Mouse (Mus musculus) ES-E14 (cell line): ENCODE results near the gene Gm3020. TPM values are rescaled to one million over a fixed set of nuclear protein-coding genes. Genes with fewer than 3 reads are reported as not detected.
"Not testable (repeated sequence)": the region's sequence is repeated elsewhere in the genome, so short reads cannot be mapped to it uniquely, and the experiment has no call there.

Experiments used
- DNase-seq: peaks from one replicate; pipeline ENCODE4 v3.0.0-alpha.2; 2013; ENCODE audit warnings: low read depth, low spot score
- H3K27ac ChIP-seq: 2 replicates; pipeline ENCODE4 v1.5.1; 2012; ENCODE audit warnings: low read depth, mild to moderate bottlenecking, low read length, moderate library complexity, mixed read lengths; ENCODE audit not compliant: poor library complexity, insufficient read depth, severe bottlenecking
- H3K36me3 ChIP-seq: 2 replicates; pipeline ENCODE4 v1.6.1; 2012; ENCODE audit warnings: mild to moderate bottlenecking, low read length, moderate library complexity, mixed read lengths; ENCODE audit not compliant: control insufficient read depth, poor library complexity, insufficient read depth, severe bottlenecking
- H3K4me1 ChIP-seq, 2 experiments: fragments of 150-350 bp in 1 of 2; sonication (generic) in 1 of 2; 2 replicates each; pipeline ENCODE4 v1.6.1; 2012; ENCODE audit warnings: low read length in 2 of 2, mild to moderate bottlenecking in 1 of 2, mixed read lengths in 1 of 2; ENCODE audit not compliant: control insufficient read depth in 2 of 2, insufficient read depth in 2 of 2, poor library complexity in 1 of 2
- H3K4me3 ChIP-seq, 2 experiments: fragments of 150-350 bp in 1 of 2; sonication (generic) in 1 of 2; 2 replicates each; pipeline ENCODE4 v1.5.1; 2012; ENCODE audit warnings: low read length in 2 of 2, low read depth in 1 of 2, mild to moderate bottlenecking in 1 of 2, mixed read lengths in 1 of 2; ENCODE audit not compliant: insufficient read depth in 1 of 2, poor library complexity in 1 of 2, severe bottlenecking in 1 of 2
- H3K9ac ChIP-seq: 2 replicates; pipeline ENCODE4 v1.6.1; 2012; ENCODE audit warnings: low read depth, mild to moderate bottlenecking, low read length, mixed read lengths; ENCODE audit not compliant: poor library complexity, insufficient read depth, severe bottlenecking
- H3K9me3 ChIP-seq: fragments of 150-350 bp; sonication (generic); 2 replicates; pipeline ENCODE4 v1.6.1; 2012; ENCODE audit warnings: low read depth, mild to moderate bottlenecking, low read length; ENCODE audit not compliant: control insufficient read depth, insufficient read depth
- in situ Hi-C, 2 experiments: fragments of 600-800 bp; cut with MboI; formaldehyde crosslinking; loops; one replicate each; pipeline ENCODE4 v1.15.1; 2025; ENCODE audit warnings: low sequenced_read_pairs in 2 of 2, inconsistent platforms in 1 of 2; ENCODE audit not compliant: unreplicated experiment in 2 of 2
- total RNA-seq: library from RNA; depleted of rRNA; stranded (reverse); fragments of 300-350 nt; gene quantifications from 2 replicates; pipeline ENCODE4 v1.2.3, GENCODE M21; 2012; rRNA removed

Gene Gm3020
- 2.5 and 5.3 TPM in 2 replicates for total RNA-seq

DNA sequence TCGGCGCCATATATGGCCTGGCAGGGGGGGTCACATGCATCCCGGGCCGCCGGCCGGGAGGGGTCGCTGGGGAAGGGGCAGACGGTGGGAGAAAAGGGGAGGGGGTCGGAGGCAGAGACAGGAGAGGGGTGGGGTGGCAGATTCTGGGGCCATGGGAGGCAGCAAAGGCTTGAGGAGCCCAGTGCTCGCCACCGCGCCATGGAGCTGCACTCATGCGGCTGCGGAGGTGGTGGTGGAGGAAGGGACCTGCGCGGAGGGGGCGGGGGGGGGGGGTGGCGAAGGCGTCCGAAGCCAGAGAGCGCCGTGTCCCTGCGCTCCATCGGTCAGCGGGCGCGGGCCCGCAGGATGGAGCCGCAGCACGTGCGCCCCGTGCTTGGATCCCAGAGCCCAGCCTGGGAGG is at the start of gene Gm3020:
Gene Gm3020, plus strand, starts transcription at position 301 of the 400 bp plus-strand sequence.
- H3K27ac ChIP-seq, H3K4me3 ChIP-seq, in situ Hi-C loops, H3K4me1 ChIP-seq, DNase-seq, H3K9me3 ChIP-seq, H3K36me3 ChIP-seq, H3K9ac ChIP-seq: not testable (repeated sequence)

DNA sequence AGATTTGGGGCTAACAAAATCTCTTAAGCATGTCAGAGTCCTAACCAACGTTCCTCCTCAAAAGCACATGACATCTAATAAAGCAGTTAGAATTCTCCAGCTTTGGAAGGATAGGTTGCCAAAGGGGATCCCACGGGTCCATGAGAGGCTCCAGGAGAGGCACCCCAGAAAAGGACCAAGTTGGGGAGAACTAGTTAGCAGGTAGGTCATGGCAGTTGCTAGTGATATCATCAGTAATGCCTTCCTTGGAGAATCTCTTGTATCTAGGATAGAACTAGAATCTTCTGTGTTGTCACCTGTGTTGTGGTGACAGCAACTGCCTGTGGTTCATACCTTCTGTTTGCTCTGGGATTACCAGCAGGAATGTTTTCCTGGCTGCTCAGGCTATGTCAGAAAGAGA is 17.6 kb upstream of the Gm3020 start, which contains the start of gene Gm3012:
Gene Gm3012, plus strand, starts transcription at position 301 of the 400 bp plus-strand sequence.
- H3K9ac ChIP-seq, H3K9me3 ChIP-seq, H3K4me3 ChIP-seq, H3K36me3 ChIP-seq, H3K27ac ChIP-seq, DNase-seq, in situ Hi-C loops, H3K4me1 ChIP-seq: not testable (repeated sequence)

DNA sequence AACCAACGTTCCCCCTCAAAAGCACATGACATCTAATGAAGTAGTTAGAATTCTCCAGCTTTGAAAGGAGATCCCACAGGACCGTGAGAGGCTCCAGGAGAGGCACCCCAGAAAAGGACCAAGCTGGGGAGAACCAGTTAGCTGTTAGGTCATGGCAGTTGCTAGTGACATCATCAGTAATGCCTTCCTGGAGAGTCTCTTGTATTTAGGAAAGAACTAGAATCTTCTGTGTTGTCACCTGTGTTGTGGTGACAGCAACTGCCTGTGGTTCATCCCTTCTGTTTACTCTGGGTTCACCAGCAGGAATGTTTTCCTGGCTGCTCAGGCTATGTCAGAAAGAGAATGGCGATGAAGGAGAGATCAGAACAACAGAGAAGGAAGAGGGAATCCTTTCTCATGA is 36.7 kb downstream of the Gm3020 start, which contains the start of gene Gm3043:
Gene Gm3043, plus strand, starts transcription at position 301 of the 400 bp plus-strand sequence.
- in situ Hi-C loops, H3K9me3 ChIP-seq, H3K4me1 ChIP-seq, H3K36me3 ChIP-seq, H3K27ac ChIP-seq, DNase-seq, H3K4me3 ChIP-seq, H3K9ac ChIP-seq: not testable (repeated sequence)

Other genes starting within 250 kb of the Gm3020 start
- 2.5 TPM in 1 of 2 replicates, not detected in the other for gene Gm10409, start 239.4 kb upstream of the Gm3020 start, total RNA-seq
- not detected in 2 replicates for gene Gm3005, start 223.9 kb upstream of the Gm3020 start, total RNA-seq
- gene Gm10408, start 202.7 kb upstream of the Gm3020 start, total RNA-seq: not detected in 2 replicates
- gene Gm3012, start 17.5 kb upstream of the Gm3020 start, total RNA-seq: 0.63 TPM in 1 of 2 replicates, not detected in the other
- not detected in 2 replicates for gene Gm3043, start 36.8 kb downstream of the Gm3020 start, total RNA-seq
- 1.5 and 1.7 TPM in 2 replicates for gene Gm3002, start 158.0 kb downstream of the Gm3020 start, total RNA-seq
- gene Gm3033, start 194.2 kb downstream of the Gm3020 start, total RNA-seq: not detected in 2 replicates
- not detected in 2 replicates for gene Gm2916, start 232.1 kb downstream of the Gm3020 start, total RNA-seq